Mouse (Mus musculus) ES-Bruce4 (cell line): Measurements from ENCODE around the gene Fam160b1. TPM values are rescaled to one million over a fixed set of nuclear protein-coding genes. Genes with fewer than 3 reads are reported as not detected.

ENCODE experiments used
- H3K27ac ChIP-seq: 2 replicates; pipeline ENCODE4 v1.5.1; 2012; ENCODE audit warnings: low read length, inconsistent platforms; ENCODE audit not compliant: insufficient read depth
- H3K27me3 ChIP-seq: 2 replicates; pipeline ENCODE4 v1.6.1; 2012; ENCODE audit warnings: mild to moderate bottlenecking, low read length, inconsistent platforms; ENCODE audit not compliant: control insufficient read depth, poor library complexity, insufficient read depth, severe bottlenecking
- H3K36me3 ChIP-seq: 2 replicates; pipeline ENCODE4 v1.6.1; 2012; ENCODE audit warnings: inconsistent platforms, mild to moderate bottlenecking, low read length, moderate library complexity; ENCODE audit not compliant: control insufficient read depth, poor library complexity, insufficient read depth, severe bottlenecking
- H3K4me1 ChIP-seq: one replicate; pipeline ENCODE4 v1.8.1; 2011; ENCODE audit warnings: low read length; ENCODE audit not compliant: control insufficient read depth, insufficient read depth
- H3K4me3 ChIP-seq: 2 replicates; pipeline ENCODE4 v1.5.1; 2011; ENCODE audit warnings: low read depth, mild to moderate bottlenecking, low read length
- H3K9ac ChIP-seq: 2 replicates; pipeline ENCODE4 v1.6.1; 2012; ENCODE audit warnings: low read depth, mild to moderate bottlenecking, inconsistent platforms; ENCODE audit not compliant: poor library complexity, severe bottlenecking
- H3K9me3 ChIP-seq: replicated peaks from 2 replicates; pipeline ENCODE4 v1.6.1; 2012; ENCODE audit warnings: mild to moderate bottlenecking, low read length, inconsistent platforms; ENCODE audit not compliant: control insufficient read depth, poor library complexity, insufficient read depth, severe bottlenecking
- CTCF ChIP-seq: IDR thresholded peaks from one replicate; pipeline ENCODE4 v1.8.1; 2011; ENCODE audit warnings: low read depth, low read length
- EP300 ChIP-seq: IDR thresholded peaks from 2 replicates; pipeline ENCODE4 v1.6.1; 2011; ENCODE audit warnings: low read depth, low read length; ENCODE audit not compliant: insufficient read depth
- POLR2A ChIP-seq: IDR thresholded peaks from one replicate; pipeline ENCODE4 v1.8.1; 2011; ENCODE audit warnings: low read length; ENCODE audit not compliant: insufficient read depth
- polyA plus RNA-seq: library from polyadenylated mRNA; stranded (reverse); fragments of >200 nt; gene quantifications from 2 replicates; pipeline ENCODE4 v1.2.4, GENCODE M21; 2011; ENCODE audit warnings: low read depth; ENCODE audit not compliant: missing spikeins, insufficient read depth, insufficient read length

The Fam160b1 gene
- polyA plus RNA-seq = 26.1 and 26.7 TPM in 2 replicates

- Histone ChIP-seq H3K36me3 (no peaks in the 10 kb centered on the region), H3K9ac (peak within 1 kb of the TSS; percentile 98), H3K4me3 (peak within 1 kb of the TSS; percentile 99), H3K4me1 (peaks cover 8% of the 10 kb centered on the region), H3K9me3 (no peaks in the 10 kb centered on the region), H3K27me3 (no peaks in the 10 kb centered on the region), H3K27ac (peak within 1 kb of the TSS; percentile 91)
- TF ChIP-seq POLR2A = peak; percentile 88
- TF ChIP-seq CTCF = peak; percentile 59
- TF ChIP-seq EP300 = 0 out of 2 replicates have a peak, but pooled peaks have one; percentile 50
Measured at GRCm38 (mm10) chr19:57360341-57361130, at the start of gene Fam160b1. Gene Fam160b1, plus strand, starts transcription at chr19:57360680.

- Histone ChIP-seq H3K27me3 (peaks cover 5% of the 10 kb centered on the region; the same call in 1 of the 2 replicates), H3K27ac (no peak overlapping the region)
Measured at GRCm38 (mm10) chr19:57313226-57313625, 47.3 kb upstream of the Fam160b1 start.

GRCm38 (mm10) chr19:57313891-57314345, 46.6 kb upstream of the Fam160b1 start:
- no peak for TF ChIP-seq CTCF
- TF ChIP-seq POLR2A = no peak
- no peak for TF ChIP-seq EP300
- Histone ChIP-seq H3K4me3 (peak overlapping the region; percentile 90), H3K36me3 (no peaks in the 10 kb centered on the region), H3K27ac (no peak overlapping the region), H3K4me1 (no peaks in the 10 kb centered on the region), H3K9ac (no peak overlapping the region; the same call in 1 of the 2 replicates), H3K9me3 (no peaks in the 10 kb centered on the region), H3K27me3 (peaks cover 5% of the 10 kb centered on the region; the same call in 1 of the 2 replicates)

More at GRCm38 (mm10) chr19:57313226-57313625, 47.3 kb upstream of the Fam160b1 start:
- Histone ChIP-seq H3K9ac (no peak overlapping the region), H3K4me1 (no peaks in the 10 kb centered on the region), H3K36me3 (no peaks in the 10 kb centered on the region), H3K9me3 (no peaks in the 10 kb centered on the region), H3K4me3 (no peak overlapping the region)
- no peak for TF ChIP-seq POLR2A
- TF ChIP-seq CTCF = no peak
- no peak for TF ChIP-seq EP300

GRCm38 (mm10) chr19:57314346-57315012, 46.0 kb upstream of the Fam160b1 start, which contains the start of gene Ablim1:
Gene Ablim1, minus strand, starts transcription at chr19:57314919.
- Histone ChIP-seq H3K36me3 (no peaks in the 10 kb centered on the region), H3K4me3 (peak within 1 kb of the TSS; percentile 90), H3K4me1 (no peaks in the 10 kb centered on the region), H3K27ac (no peak within 1 kb of the TSS), H3K9ac (peak within 1 kb of the TSS; percentile 3; the same call in 1 of the 2 replicates), H3K27me3 (peaks cover 5% of the 10 kb centered on the region; the same call in 1 of the 2 replicates), H3K9me3 (no peaks in the 10 kb centered on the region)
- no peak for TF ChIP-seq CTCF
- no peak for TF ChIP-seq POLR2A
- no peak for TF ChIP-seq EP300

- H3K36me3 ChIP-seq = no peaks in the 10 kb centered on the region
- H3K9ac ChIP-seq = 0 out of 2 replicates have a peak overlapping the region, but pooled peaks have one; percentile 3
- H3K4me3 ChIP-seq = peak overlapping the region; percentile 90
- TF ChIP-seq POLR2A (no peak), EP300 (no peak), CTCF (no peak)
- no peaks in the 10 kb centered on the region for H3K9me3 ChIP-seq
- no peaks in the 10 kb centered on the region for H3K4me1 ChIP-seq
- peaks cover 5% of the 10 kb centered on the region; the same call in 1 of the 2 replicates for H3K27me3 ChIP-seq
- H3K27ac ChIP-seq = no peak overlapping the region
Measured at GRCm38 (mm10) chr19:57315013-57315565, 45.4 kb upstream of the Fam160b1 start.
